Mouse (Mus musculus): ENCODE data around the gene Klhdc4.

Klhdc4 gene

GRCm38 (mm10) chr8:121804829-121805228, 24.5 kb downstream of the Klhdc4 start:
- no peak for DNase-seq

- DNase-seq = no peak
These were observed 31.0 kb downstream of the Klhdc4 start for GRCm38 (mm10) chr8:121798401-121798800.

- no peak for DNase-seq
These were observed 33.0 kb downstream of the Klhdc4 start for GRCm38 (mm10) chr8:121796406-121796805.

GRCm38 (mm10) chr8:121795461-121795860, 33.9 kb downstream of the Klhdc4 start:
- no peak for DNase-seq

- no peak for DNase-seq
These were observed 35.2 kb downstream of the Klhdc4 start for GRCm38 (mm10) chr8:121794151-121794550.

GRCm38 (mm10) chr8:121792627-121793026, 36.7 kb downstream of the Klhdc4 start:
- no peak for DNase-seq

GRCm38 (mm10) chr8:121792159-121792558, 37.2 kb downstream of the Klhdc4 start:
- DNase-seq = no peak

- no peak for DNase-seq
These were observed 40.6 kb downstream of the Klhdc4 start for GRCm38 (mm10) chr8:121788786-121789185.

GRCm38 (mm10) chr8:121786542-121786941, 42.8 kb downstream of the Klhdc4 start:
- no peak for DNase-seq

- no peak for DNase-seq
These were observed 46.9 kb downstream of the Klhdc4 start for GRCm38 (mm10) chr8:121782493-121782892.

GRCm38 (mm10) chr8:121773876-121774275, 55.5 kb downstream of the Klhdc4 start:
- DNase-seq = no peak

GRCm38 (mm10) chr8:121770845-121771752, 58.3 kb downstream of the Klhdc4 start:
- peak; percentile 71 for DNase-seq

GRCm38 (mm10) chr8:121769621-121770020, 59.7 kb downstream of the Klhdc4 start:
- no peak for DNase-seq

GRCm38 (mm10) chr8:121769095-121769494, 60.3 kb downstream of the Klhdc4 start:
- no peak for DNase-seq

- no peak for DNase-seq
These were observed 63.7 kb downstream of the Klhdc4 start for GRCm38 (mm10) chr8:121765594-121766138.

GRCm38 (mm10) chr8:121763700-121764013, 65.7 kb downstream of the Klhdc4 start:
- no peak for DNase-seq

- DNase-seq = no peak
These were observed 66.2 kb downstream of the Klhdc4 start for GRCm38 (mm10) chr8:121762999-121763699.

- DNase-seq = peak; percentile 88
These were observed 67.9 kb downstream of the Klhdc4 start for GRCm38 (mm10) chr8:121761480-121761879.

GRCm38 (mm10) chr8:121760484-121760883, 68.9 kb downstream of the Klhdc4 start:
- DNase-seq = no peak

GRCm38 (mm10) chr8:121758470-121758869, 70.9 kb downstream of the Klhdc4 start:
- DNase-seq = no peak

- DNase-seq = peak; percentile 69
These were observed 78.0 kb downstream of the Klhdc4 start for GRCm38 (mm10) chr8:121751407-121751806.

GRCm38 (mm10) chr8:121750512-121750911, 78.9 kb downstream of the Klhdc4 start:
- DNase-seq = no peak

GRCm38 (mm10) chr8:121749501-121749900, 79.9 kb downstream of the Klhdc4 start:
- DNase-seq = no peak

Measured in embryo, embryonic 11 days (tissue).